Mouse (Mus musculus) NIH3T3 (cell line): ENCODE results near the gene Cntn2.

Experiments
- DNase-seq: peaks from one replicate; pipeline ENCODE4 v3.0.0-alpha.2; 2012; ENCODE audit warnings: low read depth

The Cntn2 gene

GRCm38 (mm10) chr1:132557901-132558631 lies 15.0 kb upstream of the Cntn2 start:
- peak; percentile 73 for DNase-seq

GRCm38 (mm10) chr1:132543789-132544188 lies 733 bp upstream of the Cntn2 start:
- no peak for DNase-seq

GRCm38 (mm10) chr1:132541824-132542599 lies 1.0 kb downstream of the Cntn2 start:
- DNase-seq, result no peak

DNA sequence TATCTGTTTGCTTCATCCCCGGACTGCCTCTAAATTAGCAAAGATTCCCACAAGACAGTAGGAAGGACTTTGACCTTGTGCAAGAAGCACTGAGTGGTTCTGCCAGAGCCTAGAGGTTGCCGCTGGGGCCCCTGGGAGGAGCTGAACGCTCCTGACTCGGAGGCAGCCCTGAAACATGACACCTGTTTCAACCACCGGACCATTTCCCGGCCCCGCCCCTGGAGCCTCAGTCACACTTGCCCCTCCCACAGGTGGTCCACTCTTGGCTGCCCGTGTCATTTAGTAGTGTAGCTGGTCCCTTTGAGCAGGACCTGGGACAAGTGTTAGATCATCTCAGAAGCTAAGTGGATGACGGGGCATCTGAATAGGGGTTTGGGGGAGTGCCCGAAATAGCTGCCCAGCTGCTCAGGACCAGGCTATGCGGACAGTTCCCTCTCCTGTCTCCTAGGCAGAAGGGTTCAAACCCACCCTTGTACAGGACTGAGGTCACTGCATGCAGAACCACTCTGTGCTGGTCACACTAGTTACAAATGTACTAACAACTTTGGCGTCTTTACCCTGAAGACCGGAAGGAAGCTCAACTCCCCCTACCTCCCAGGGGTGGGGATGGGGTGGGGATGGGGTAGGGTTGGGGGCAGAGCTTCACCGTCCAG lies 1.8 kb downstream of the Cntn2 start:
- DNase-seq, result no peak

DNA sequence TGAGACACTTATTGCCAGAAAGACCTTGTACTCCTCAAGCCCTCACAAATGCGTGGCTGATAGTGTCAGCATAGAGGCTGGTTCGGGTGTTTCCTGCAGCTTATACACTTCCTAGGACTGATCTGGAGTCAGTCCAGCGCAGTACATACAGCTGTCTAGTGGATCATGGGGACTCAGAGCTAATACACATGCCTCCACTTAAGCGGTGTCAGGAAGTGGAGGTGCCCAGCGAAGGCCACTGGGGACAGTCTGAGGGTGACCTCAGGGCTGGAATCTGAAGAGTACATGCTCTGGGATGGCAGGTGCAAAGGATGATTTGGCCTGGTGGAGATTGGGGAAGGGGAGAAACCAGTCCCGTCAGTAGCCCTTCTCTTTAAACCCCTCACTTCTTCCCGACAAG lies 2.4 kb downstream of the Cntn2 start:
- DNase-seq, result no peak

- DNase-seq, result no peak
Observed at GRCm38 (mm10) chr1:132537736-132538135, 5.3 kb downstream of the Cntn2 start.

- DNase-seq, result no peak
Observed at GRCm38 (mm10) chr1:132536416-132536815, 6.6 kb downstream of the Cntn2 start.

DNA sequence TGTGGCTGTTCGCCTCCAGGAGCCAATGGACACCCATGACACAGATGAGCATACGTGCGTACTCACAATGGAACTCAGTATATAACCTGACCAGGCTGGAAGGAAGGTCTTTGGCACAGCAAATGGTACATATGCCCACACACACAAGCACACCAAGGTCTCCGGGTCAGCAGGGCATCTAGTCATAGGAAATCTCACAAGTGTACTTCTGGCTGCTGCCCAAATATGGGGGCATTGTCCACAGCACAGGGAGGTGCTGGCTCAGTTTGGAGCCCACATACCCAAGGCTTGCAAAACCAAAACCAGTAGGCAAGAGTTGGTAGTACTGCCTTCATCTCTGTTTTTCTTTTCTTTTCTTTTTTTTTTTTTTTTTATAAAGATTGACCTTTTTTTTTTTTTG lies 7.5 kb downstream of the Cntn2 start:
- DNase-seq, result no peak

DNA sequence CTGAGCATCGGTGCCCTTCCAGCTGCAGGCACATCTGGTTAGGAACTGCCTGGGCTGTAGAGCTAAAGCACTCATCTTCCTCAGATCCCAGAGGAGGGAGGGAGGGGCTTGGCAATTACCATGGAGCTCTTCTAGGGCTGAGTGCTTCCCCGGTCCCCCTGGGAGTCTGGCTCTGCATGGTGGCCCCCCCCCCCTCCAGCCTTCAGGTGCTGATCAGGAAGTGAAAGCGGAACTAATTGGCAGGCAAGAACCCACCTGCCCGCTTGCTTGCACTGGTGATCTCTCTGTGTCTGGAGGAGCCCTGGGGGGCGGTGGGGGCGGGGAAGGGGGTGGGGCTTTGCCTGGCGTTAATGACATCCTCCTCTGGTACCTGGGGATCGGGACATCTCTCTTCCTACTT lies 9.2 kb downstream of the Cntn2 start:
- no peak for DNase-seq

- no peak for DNase-seq
Observed at GRCm38 (mm10) chr1:132532521-132532920, 10.5 kb downstream of the Cntn2 start.

DNA sequence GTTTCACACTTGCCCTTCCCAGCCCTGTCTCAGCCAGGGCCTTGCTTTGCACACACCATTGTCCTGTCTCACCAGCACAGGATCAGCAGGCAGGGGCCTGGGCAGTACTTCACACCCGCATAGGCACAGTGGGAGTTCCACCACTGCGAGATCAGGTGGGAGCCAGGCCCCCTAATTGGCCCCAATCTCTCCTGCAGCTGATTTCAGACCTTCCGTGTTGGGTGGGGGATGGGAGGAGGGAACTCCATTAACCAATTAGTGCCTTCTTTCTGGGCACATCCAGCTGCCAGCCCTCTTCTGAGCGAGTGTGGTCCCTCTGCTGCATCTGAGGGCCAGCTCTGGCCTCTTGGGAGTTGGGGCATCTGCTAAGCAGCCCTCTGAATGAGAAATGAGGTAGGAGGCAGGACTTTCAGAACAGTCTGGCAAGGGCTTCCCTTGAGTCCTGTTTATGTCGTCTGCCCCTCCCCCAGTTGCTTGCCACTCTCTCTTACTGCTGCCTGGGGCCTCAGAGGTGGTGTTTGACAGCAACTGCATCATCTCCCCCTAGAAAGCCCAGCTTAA lies 12.3 kb downstream of the Cntn2 start:
- no peak for DNase-seq

- no peak for DNase-seq
Observed at GRCm38 (mm10) chr1:132528647-132529334, 14.3 kb downstream of the Cntn2 start.

- no peak for DNase-seq
Observed at GRCm38 (mm10) chr1:132528071-132528470, 15.0 kb downstream of the Cntn2 start.

DNA sequence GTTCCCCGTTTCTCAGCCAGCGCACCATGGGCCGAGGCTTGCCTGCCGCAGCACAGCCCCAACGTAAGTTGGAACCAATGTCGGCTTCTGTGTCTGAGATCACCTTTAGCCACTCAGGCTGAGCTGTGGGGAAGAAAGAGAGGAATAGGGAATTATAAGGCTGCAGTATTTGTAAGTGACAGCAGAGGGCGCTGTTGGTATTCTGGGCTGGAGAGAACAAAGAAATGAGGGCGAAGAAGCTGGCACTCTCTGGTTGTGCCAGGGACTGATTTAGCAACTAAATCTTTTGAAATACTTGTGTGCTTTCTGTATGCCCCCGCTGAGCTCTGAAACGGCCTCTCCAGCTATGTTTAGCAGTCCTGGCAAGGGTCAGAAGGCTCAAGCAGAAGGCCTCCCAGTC lies 17.2 kb downstream of the Cntn2 start:
- peak; percentile 80 for DNase-seq

- peak; percentile 51 for DNase-seq
Observed at GRCm38 (mm10) chr1:132523920-132524319, 19.1 kb downstream of the Cntn2 start.

DNA sequence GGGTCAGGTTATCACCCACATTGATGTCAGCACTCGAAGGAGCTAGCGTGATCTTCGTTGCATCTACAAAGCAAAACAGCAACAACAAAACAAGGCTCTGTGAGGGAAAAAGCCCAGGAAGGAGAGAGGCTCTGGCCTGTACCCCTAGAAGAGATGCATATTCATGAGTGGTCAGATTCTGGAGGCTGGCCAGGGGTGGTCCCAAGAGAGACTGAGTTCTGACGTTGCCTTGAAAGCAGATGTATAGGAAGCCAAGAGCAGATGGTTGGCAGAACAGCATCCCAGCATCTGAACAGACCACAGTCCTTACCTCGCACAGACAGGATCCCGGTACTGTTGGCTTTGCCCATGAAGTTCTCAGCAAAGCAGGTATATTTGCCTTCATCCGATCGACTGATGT lies 20.0 kb downstream of the Cntn2 start:
- peak; percentile 20 for DNase-seq

GRCm38 (mm10) chr1:132520764-132521163 lies 22.3 kb downstream of the Cntn2 start:
- DNase-seq, result peak; percentile 64

- DNase-seq, result no peak
Observed at GRCm38 (mm10) chr1:132519734-132520133, 23.3 kb downstream of the Cntn2 start.

DNA sequence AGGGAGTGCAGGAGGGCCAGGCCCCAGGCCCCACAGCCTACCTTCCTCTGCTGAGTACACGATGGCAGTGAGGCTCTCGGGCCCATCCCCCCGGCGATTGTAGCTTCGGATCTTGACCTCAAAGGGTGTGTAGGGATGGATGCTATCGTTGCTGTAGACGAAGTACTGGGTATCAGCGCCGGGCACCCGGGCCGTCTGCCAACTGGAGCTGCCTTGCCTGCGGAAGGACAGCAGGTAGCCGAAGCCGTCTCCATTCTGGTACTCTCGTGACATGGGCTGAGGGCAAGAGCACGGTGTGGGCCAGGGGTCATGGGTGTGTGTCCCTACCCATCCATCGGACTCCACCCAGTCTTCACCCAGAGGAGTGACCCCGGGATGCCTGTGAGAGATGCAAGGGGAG lies 24.4 kb downstream of the Cntn2 start:
- no peak for DNase-seq

DNA sequence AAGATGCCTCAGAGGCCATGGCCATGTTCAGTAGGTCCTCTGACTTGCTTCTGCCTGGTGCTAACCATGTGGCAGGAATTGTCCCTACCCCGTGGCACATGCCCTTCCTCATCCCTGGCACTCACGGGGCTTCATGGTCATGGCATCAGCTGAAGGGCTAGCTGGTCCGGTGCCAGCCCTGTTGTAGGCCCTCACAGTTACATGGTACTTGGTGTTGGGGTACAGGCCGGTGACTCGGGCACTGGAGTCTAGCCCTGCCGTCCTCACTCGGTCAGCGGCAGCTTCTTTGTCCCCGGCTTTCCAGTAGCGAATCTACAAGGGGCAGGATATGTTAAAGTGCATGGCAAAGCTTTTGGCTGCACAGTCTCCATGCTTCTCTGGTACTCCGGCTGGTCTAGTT lies 26.3 kb downstream of the Cntn2 start:
- no peak for DNase-seq

DNA sequence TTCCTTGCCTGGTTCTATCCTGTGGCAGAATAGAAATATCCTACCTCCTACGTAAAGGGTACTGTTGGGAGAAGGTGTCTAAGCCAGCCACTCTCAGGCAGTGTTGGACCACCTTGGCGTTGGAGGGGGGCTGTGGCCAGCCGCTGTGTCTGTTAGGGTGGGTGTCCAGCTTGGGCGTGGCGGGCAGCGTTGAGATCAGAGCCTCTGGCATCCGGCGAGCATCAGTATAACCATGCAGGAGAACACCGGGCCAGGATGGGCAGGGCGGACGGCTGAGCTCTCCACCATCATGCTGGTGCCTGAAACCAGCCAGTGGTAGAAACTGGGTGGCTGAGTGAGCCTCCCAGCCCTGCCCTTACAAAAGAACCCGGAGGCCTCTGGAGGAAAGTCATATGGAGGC lies 27.7 kb downstream of the Cntn2 start:
- no peak for DNase-seq

DNA sequence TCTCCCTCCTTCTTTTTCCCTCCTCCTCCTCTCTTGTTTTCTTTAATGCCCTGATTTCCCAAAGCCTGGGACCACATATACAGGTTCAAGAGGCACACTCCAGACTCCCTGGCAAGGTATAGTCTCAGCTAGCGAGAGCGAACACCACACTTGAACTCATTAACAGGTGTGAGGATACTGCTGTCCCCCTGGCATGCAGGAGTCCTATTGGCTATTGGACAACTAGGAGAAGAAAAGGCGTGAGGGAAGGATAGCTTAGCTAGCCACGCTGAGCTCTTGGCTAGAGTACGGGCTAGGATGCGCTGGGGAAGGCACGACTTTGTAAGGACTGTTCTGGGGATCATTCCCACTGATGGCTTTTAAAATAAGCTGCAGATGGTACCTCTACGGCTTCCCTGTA lies 30.9 kb downstream of the Cntn2 start:
- DNase-seq, result no peak
